Mouse (Mus musculus): ENCODE measurements around the gene Slc25a36. TPM values are rescaled to one million over a fixed set of nuclear protein-coding genes. Genes with fewer than 3 reads are reported as not detected.

Gene Slc25a36
- 64.4 and 76.5 TPM in 2 replicates for polyA plus RNA-seq (2015; fragmentation: Nextera tagmentation; extraction: Ambion mirVana)

GRCm38 (mm10) chr9:97110571-97111390 is at the start of gene Slc25a36:
Slc25a36 (minus strand) TSS chr9:97111157.
- H3K4me3 ChIP-seq (ENCODE audit: low read length), result peak within 1 kb of the TSS; percentile 89
- under 1% methylated on average over 84 of the region's 91 CpGs for WGBS
- peak; percentile 99 for ATAC-seq (ENCODE audit: low FRiP score, low TSS enrichment)
- H3K27me3 ChIP-seq (ENCODE audit: insufficient read depth, low read length), result no peaks in the 10 kb centered on the region
- H3K9me3 ChIP-seq (ENCODE audit: low read length), result no peaks in the 10 kb centered on the region
- 0 out of 2 replicates have a peak, but pooled peaks cover 6% of the 10 kb centered on the region for H3K36me3 ChIP-seq (ENCODE audit: insufficient read depth, low read length)
- peak within 1 kb of the TSS; percentile 96 for H3K27ac ChIP-seq (ENCODE audit: low read length)
- H3K4me2 ChIP-seq (replicated peaks; ENCODE audit: low read depth, low read length), result peak within 1 kb of the TSS; percentile 75
- H3K9ac ChIP-seq (replicated peaks; ENCODE audit: low read length), result peak within 1 kb of the TSS; percentile 86
- H3K4me1 ChIP-seq (ENCODE audit: insufficient read depth, low read length), result peaks cover 16% of the 10 kb centered on the region

- H3K4me3 ChIP-seq (ENCODE audit: low read length), result no peak overlapping the region
- ATAC-seq (ENCODE audit: low FRiP score, low TSS enrichment), result no peak
- H3K4me2 ChIP-seq (replicated peaks; ENCODE audit: low read depth, low read length), result no peak overlapping the region
- 71% methylated on average over 3 of the region's 3 CpGs for WGBS
- no peaks in the 10 kb centered on the region for H3K9me3 ChIP-seq (ENCODE audit: low read length)
- no peaks in the 10 kb centered on the region for H3K36me3 ChIP-seq (ENCODE audit: insufficient read depth, low read length)
- H3K9ac ChIP-seq (replicated peaks; ENCODE audit: low read length), result no peak overlapping the region
- H3K27me3 ChIP-seq (ENCODE audit: insufficient read depth, low read length), result no peaks in the 10 kb centered on the region
- H3K4me1 ChIP-seq (ENCODE audit: insufficient read depth, low read length), result no peaks in the 10 kb centered on the region
- H3K27ac ChIP-seq (ENCODE audit: low read length), result no peak overlapping the region
These were observed 47.5 kb upstream of the Slc25a36 start for GRCm38 (mm10) chr9:97158412-97158811.

- no peak for ATAC-seq (ENCODE audit: low FRiP score, low TSS enrichment)
- WGBS, result 39% methylated on average over 3 of the region's 3 CpGs
- no peaks in the 10 kb centered on the region; the same call in 1 of the 2 replicates for H3K27me3 ChIP-seq (ENCODE audit: insufficient read depth, low read length)
- no peak overlapping the region for H3K4me2 ChIP-seq (replicated peaks; ENCODE audit: low read depth, low read length)
- no peak overlapping the region for H3K9ac ChIP-seq (replicated peaks; ENCODE audit: low read length)
- H3K9me3 ChIP-seq (ENCODE audit: low read length), result no peaks in the 10 kb centered on the region
- H3K4me1 ChIP-seq (ENCODE audit: insufficient read depth, low read length), result no peaks in the 10 kb centered on the region
- H3K4me3 ChIP-seq (ENCODE audit: low read length), result no peak overlapping the region
- H3K36me3 ChIP-seq (ENCODE audit: insufficient read depth, low read length), result no peaks in the 10 kb centered on the region
- H3K27ac ChIP-seq (ENCODE audit: low read length), result no peak overlapping the region
These were observed 45.0 kb upstream of the Slc25a36 start for GRCm38 (mm10) chr9:97155981-97156380.

GRCm38 (mm10) chr9:97154956-97155355 is 44.0 kb upstream of the Slc25a36 start:
- H3K4me3 ChIP-seq (ENCODE audit: low read length), result no peak overlapping the region
- H3K27ac ChIP-seq (ENCODE audit: low read length), result no peak overlapping the region
- H3K36me3 ChIP-seq (ENCODE audit: insufficient read depth, low read length), result no peaks in the 10 kb centered on the region
- H3K9me3 ChIP-seq (ENCODE audit: low read length), result no peaks in the 10 kb centered on the region
- no peak overlapping the region for H3K9ac ChIP-seq (replicated peaks; ENCODE audit: low read length)
- WGBS, result 82% methylated on average over 4 of the region's 4 CpGs
- no peak overlapping the region for H3K4me2 ChIP-seq (replicated peaks; ENCODE audit: low read depth, low read length)
- H3K4me1 ChIP-seq (ENCODE audit: insufficient read depth, low read length), result no peaks in the 10 kb centered on the region
- no peaks in the 10 kb centered on the region; the same call in 1 of the 2 replicates for H3K27me3 ChIP-seq (ENCODE audit: insufficient read depth, low read length)
- no peak for ATAC-seq (ENCODE audit: low FRiP score, low TSS enrichment)

DNA sequence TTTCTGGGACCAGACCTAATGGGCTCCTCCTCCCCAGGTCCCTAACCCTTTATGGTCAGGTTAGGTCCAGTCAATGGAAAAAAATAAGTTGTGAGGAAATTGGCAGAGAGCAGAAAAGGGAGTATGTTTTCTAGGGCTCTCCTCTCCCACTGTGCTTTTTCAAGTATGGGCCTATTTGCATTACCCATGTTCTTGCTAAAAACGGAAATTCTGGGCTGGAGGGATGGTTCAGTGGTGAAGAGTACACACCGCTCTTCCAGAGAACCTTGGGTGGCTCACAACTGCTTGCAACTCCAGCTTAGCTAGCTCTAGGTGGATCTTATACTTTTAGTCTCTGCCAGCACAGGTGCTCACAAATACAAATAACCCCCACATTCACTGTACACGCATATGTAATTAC is 42.0 kb upstream of the Slc25a36 start:
- Histone ChIP-seq H3K4me3 (ENCODE audit: low read length) (no peak overlapping the region), H3K36me3 (ENCODE audit: insufficient read depth, low read length) (no peaks in the 10 kb centered on the region), H3K27me3 (ENCODE audit: insufficient read depth, low read length) (no peaks in the 10 kb centered on the region; the same call in 1 of the 2 replicates), H3K9ac (replicated peaks; ENCODE audit: low read length) (no peak overlapping the region), H3K9me3 (ENCODE audit: low read length) (no peaks in the 10 kb centered on the region), H3K4me1 (ENCODE audit: insufficient read depth, low read length) (no peaks in the 10 kb centered on the region), H3K4me2 (replicated peaks; ENCODE audit: low read depth, low read length) (no peak overlapping the region), H3K27ac (ENCODE audit: low read length) (no peak overlapping the region)
- WGBS, result 73% methylated on average over 3 of the region's 3 CpGs
- no peak for ATAC-seq (ENCODE audit: low FRiP score, low TSS enrichment)

- ATAC-seq (ENCODE audit: low FRiP score, low TSS enrichment), result no peak
- no peaks in the 10 kb centered on the region for H3K36me3 ChIP-seq (ENCODE audit: insufficient read depth, low read length)
- H3K4me3 ChIP-seq (ENCODE audit: low read length), result no peak overlapping the region
- no peaks in the 10 kb centered on the region for H3K9me3 ChIP-seq (ENCODE audit: low read length)
- 78% methylated on average over 2 of the region's 2 CpGs for WGBS
- no peaks in the 10 kb centered on the region; the same call in 1 of the 2 replicates for H3K27me3 ChIP-seq (ENCODE audit: insufficient read depth, low read length)
- H3K9ac ChIP-seq (replicated peaks; ENCODE audit: low read length), result no peak overlapping the region
- no peak overlapping the region for H3K27ac ChIP-seq (ENCODE audit: low read length)
- H3K4me1 ChIP-seq (ENCODE audit: insufficient read depth, low read length), result no peaks in the 10 kb centered on the region
- no peak overlapping the region for H3K4me2 ChIP-seq (replicated peaks; ENCODE audit: low read depth, low read length)
These were observed 36.3 kb upstream of the Slc25a36 start for GRCm38 (mm10) chr9:97147270-97147669.

DNA sequence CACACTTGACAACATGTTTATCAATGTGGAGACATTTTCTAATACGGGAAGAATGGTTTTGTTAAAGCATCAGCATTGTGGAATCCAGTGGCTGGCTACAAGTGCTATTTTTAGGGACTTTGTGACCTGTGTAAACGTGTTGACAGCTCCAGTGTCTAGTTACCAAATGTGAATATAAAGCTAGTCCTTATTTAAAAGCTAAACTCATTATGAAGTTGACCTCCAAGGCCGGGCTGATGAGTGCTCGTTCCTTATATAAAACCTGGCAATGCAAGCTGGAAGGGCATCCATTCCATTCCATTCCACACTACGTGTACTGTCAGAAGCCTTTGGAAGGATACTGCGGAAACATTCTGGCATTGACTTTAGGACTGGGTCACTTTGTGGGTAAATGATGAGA is 34.4 kb upstream of the Slc25a36 start:
- Histone ChIP-seq H3K27ac (ENCODE audit: low read length) (no peak overlapping the region), H3K4me3 (ENCODE audit: low read length) (no peak overlapping the region), H3K9me3 (ENCODE audit: low read length) (no peaks in the 10 kb centered on the region), H3K9ac (replicated peaks; ENCODE audit: low read length) (no peak overlapping the region), H3K4me2 (replicated peaks; ENCODE audit: low read depth, low read length) (no peak overlapping the region), H3K27me3 (ENCODE audit: insufficient read depth, low read length) (no peaks in the 10 kb centered on the region), H3K36me3 (ENCODE audit: insufficient read depth, low read length) (no peaks in the 10 kb centered on the region), H3K4me1 (ENCODE audit: insufficient read depth, low read length) (no peaks in the 10 kb centered on the region)
- 71% methylated on average over 6 of the region's 6 CpGs for WGBS
- no peak for ATAC-seq (ENCODE audit: low FRiP score, low TSS enrichment)

DNA sequence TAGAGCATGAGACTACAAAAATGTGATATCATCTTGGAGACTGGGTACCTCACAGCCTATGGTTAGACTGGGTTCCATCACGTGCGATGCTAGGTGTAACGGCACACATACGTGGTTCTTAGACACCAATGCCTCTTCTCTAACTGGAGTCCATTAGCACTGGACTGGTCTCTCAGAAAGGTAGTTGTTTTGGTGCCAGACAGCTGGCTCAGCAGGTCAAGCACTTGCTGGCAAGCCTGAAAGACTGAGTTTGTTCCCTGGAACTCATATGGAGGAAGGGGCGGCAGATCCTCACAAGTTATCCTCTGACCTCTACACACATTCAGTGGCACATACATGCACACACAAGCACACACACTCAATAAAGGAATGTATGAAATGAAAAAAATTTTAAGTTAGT is 32.5 kb upstream of the Slc25a36 start:
- 90% methylated on average over 5 of the region's 5 CpGs for WGBS

GRCm38 (mm10) chr9:97142558-97142957 is 31.6 kb upstream of the Slc25a36 start:
- no peak for ATAC-seq (ENCODE audit: low FRiP score, low TSS enrichment)
- H3K27me3 ChIP-seq (ENCODE audit: insufficient read depth, low read length), result no peaks in the 10 kb centered on the region
- 92% methylated on average over 1 of the region's 1 CpGs for WGBS

More for the DNA sequence above, 32.5 kb upstream of the Slc25a36 start:
- no peak overlapping the region for H3K9ac ChIP-seq (replicated peaks; ENCODE audit: low read length)
- H3K27ac ChIP-seq (ENCODE audit: low read length), result no peak overlapping the region
- no peaks in the 10 kb centered on the region for H3K27me3 ChIP-seq (ENCODE audit: insufficient read depth, low read length)
- H3K9me3 ChIP-seq (ENCODE audit: low read length), result no peaks in the 10 kb centered on the region
- no peaks in the 10 kb centered on the region for H3K36me3 ChIP-seq (ENCODE audit: insufficient read depth, low read length)
- no peak overlapping the region for H3K4me2 ChIP-seq (replicated peaks; ENCODE audit: low read depth, low read length)
- no peak overlapping the region for H3K4me3 ChIP-seq (ENCODE audit: low read length)
- no peak for ATAC-seq (ENCODE audit: low FRiP score, low TSS enrichment)
- H3K4me1 ChIP-seq (ENCODE audit: insufficient read depth, low read length), result no peaks in the 10 kb centered on the region

GRCm38 (mm10) chr9:97141723-97142122 is 30.8 kb upstream of the Slc25a36 start:
- Histone ChIP-seq H3K36me3 (ENCODE audit: insufficient read depth, low read length) (no peaks in the 10 kb centered on the region), H3K4me2 (replicated peaks; ENCODE audit: low read depth, low read length) (no peak overlapping the region), H3K9me3 (ENCODE audit: low read length) (no peaks in the 10 kb centered on the region), H3K9ac (replicated peaks; ENCODE audit: low read length) (no peak overlapping the region), H3K4me1 (ENCODE audit: insufficient read depth, low read length) (no peaks in the 10 kb centered on the region; the same call in 1 of the 2 replicates), H3K4me3 (ENCODE audit: low read length) (no peak overlapping the region), H3K27me3 (ENCODE audit: insufficient read depth, low read length) (no peaks in the 10 kb centered on the region), H3K27ac (ENCODE audit: low read length) (no peak overlapping the region)
- WGBS, result 65% methylated on average over 2 of the region's 2 CpGs
- ATAC-seq (ENCODE audit: low FRiP score, low TSS enrichment), result no peak

More at GRCm38 (mm10) chr9:97142558-97142957, 31.6 kb upstream of the Slc25a36 start:
- Histone ChIP-seq H3K4me3 (ENCODE audit: low read length) (no peak overlapping the region), H3K36me3 (ENCODE audit: insufficient read depth, low read length) (no peaks in the 10 kb centered on the region), H3K4me2 (replicated peaks; ENCODE audit: low read depth, low read length) (no peak overlapping the region), H3K27ac (ENCODE audit: low read length) (no peak overlapping the region), H3K9ac (replicated peaks; ENCODE audit: low read length) (no peak overlapping the region), H3K9me3 (ENCODE audit: low read length) (no peaks in the 10 kb centered on the region), H3K4me1 (ENCODE audit: insufficient read depth, low read length) (no peaks in the 10 kb centered on the region; the same call in 1 of the 2 replicates)

Measured in kidney, embryonic 16.5 days (tissue).